Mouse (Mus musculus): ENCODE measurements at regions not wholly inside any gene's neighbourhood (a gene's known extent, or its start where the extent isn't known, plus 50 kb on each side); places are given as distances from the start of the nearest gene placed in this dataset.
A peak's percentile ranks its signal among the peaks of the same experiment; 100 is the strongest.

GRCm38 (mm10) chr1:154080505-154081380, 120.2 kb upstream of the Zfp648 start:
- DNase-seq (ENCODE audit: low read depth, low spot score): no peak

- DNase-seq (ENCODE audit: low read depth, low spot score): no peak
These were observed 114.8 kb upstream of the Zfp648 start for GRCm38 (mm10) chr1:154086145-154086544.

- no peak for DNase-seq (ENCODE audit: low read depth, low spot score)
These were observed 111.2 kb upstream of the Zfp648 start for GRCm38 (mm10) chr1:154089815-154090214.

GRCm38 (mm10) chr1:154090521-154091490, 110.2 kb upstream of the Zfp648 start:
- no peak for DNase-seq (ENCODE audit: low read depth, low spot score)

- no peak for DNase-seq (ENCODE audit: low read depth, low spot score)
These were observed 107.4 kb upstream of the Zfp648 start for GRCm38 (mm10) chr1:154093549-154093948.

- peak; percentile 9 for DNase-seq (ENCODE audit: low read depth, low spot score)
These were observed 106.6 kb upstream of the Zfp648 start for GRCm38 (mm10) chr1:154094357-154094756.

GRCm38 (mm10) chr1:154096113-154096512, 104.9 kb upstream of the Zfp648 start:
- DNase-seq (ENCODE audit: low read depth, low spot score): no peak

GRCm38 (mm10) chr1:154096911-154097310, 104.1 kb upstream of the Zfp648 start:
- DNase-seq (ENCODE audit: low read depth, low spot score): no peak

GRCm38 (mm10) chr1:154097656-154098055, 103.3 kb upstream of the Zfp648 start:
- DNase-seq (ENCODE audit: low read depth, low spot score): no peak

- no peak for DNase-seq (ENCODE audit: low read depth, low spot score)
These were observed 100.4 kb upstream of the Zfp648 start for GRCm38 (mm10) chr1:154100556-154100955.

- DNase-seq (ENCODE audit: low read depth, low spot score): no peak
These were observed 99.6 kb upstream of the Zfp648 start for GRCm38 (mm10) chr1:154101433-154101832.

GRCm38 (mm10) chr1:154102191-154102590, 98.8 kb upstream of the Zfp648 start:
- DNase-seq (ENCODE audit: low read depth, low spot score): no peak

- no peak for DNase-seq (ENCODE audit: low read depth, low spot score)
These were observed 98.0 kb upstream of the Zfp648 start for GRCm38 (mm10) chr1:154102871-154103596.

- no peak for DNase-seq (ENCODE audit: low read depth, low spot score)
These were observed 97.4 kb upstream of the Zfp648 start for GRCm38 (mm10) chr1:154103597-154103923.

- DNase-seq (ENCODE audit: low read depth, low spot score): no peak
These were observed 96.9 kb upstream of the Zfp648 start for GRCm38 (mm10) chr1:154104006-154104600.

GRCm38 (mm10) chr1:154104779-154105178, 96.2 kb upstream of the Zfp648 start:
- no peak for DNase-seq (ENCODE audit: low read depth, low spot score)

GRCm38 (mm10) chr1:154112500-154112899, 88.5 kb upstream of the Zfp648 start:
- DNase-seq (ENCODE audit: low read depth, low spot score): no peak

- no peak for DNase-seq (ENCODE audit: low read depth, low spot score)
These were observed 87.5 kb upstream of the Zfp648 start for GRCm38 (mm10) chr1:154113291-154114050.

GRCm38 (mm10) chr1:154116188-154116710, 84.7 kb upstream of the Zfp648 start:
- no peak for DNase-seq (ENCODE audit: low read depth, low spot score)

- no peak for DNase-seq (ENCODE audit: low read depth, low spot score)
These were observed 83.7 kb upstream of the Zfp648 start for GRCm38 (mm10) chr1:154117346-154117687.

Data from 3T3-L1 (cell line).